Mouse (Mus musculus): ENCODE measurements around the gene Gper1. TPM values are rescaled to one million over a fixed set of nuclear protein-coding genes. Genes with fewer than 3 reads are reported as not detected.

Gper1 gene
- polyA plus RNA-seq, 1 experiment from 2014 or later = 5.3 TPM

DNA sequence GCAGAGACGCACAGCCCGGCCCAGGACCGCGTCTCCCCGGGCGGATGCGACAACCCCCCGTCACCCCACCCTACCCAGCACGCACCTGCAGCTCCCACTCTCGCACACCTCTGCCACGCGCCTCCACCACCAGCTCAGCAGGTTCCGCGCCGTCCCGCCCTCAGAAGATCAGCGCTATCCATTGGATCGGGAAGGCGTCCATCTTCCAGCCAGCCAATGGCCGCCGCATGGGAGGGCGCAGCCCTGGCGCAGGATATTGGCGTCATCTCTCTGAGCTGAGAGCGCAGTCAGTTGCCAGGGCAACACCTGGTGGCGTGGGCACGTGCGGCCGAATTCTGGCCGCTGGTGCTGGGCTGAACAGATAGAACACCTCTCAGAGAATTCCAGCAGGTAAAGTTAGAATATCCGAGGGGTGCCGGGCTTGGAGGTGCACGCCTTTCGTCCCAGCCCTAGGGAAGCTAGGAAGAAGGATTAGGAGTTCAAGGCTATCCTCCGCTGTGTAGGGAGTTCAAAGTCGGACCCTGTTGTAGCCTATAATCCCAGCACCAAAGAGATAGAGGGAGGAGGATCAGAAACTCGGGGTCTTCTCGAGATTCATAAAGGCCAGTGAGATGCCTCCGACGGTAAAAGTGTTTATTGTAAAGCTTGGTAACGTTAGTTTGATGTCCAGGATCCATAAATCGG, 37.6 kb downstream of the Gper1 start, which contains the start of gene 3110082I17Rik:
Gene 3110082I17Rik (minus strand): TSS at position 144 of the 684 bp plus-strand sequence.
- Histone ChIP-seq H3K36me3 (ENCODE audit: poor library complexity, severe bottlenecking) (peaks cover 1% of the 10 kb centered on the region; the same call in 1 of the 2 replicates), H3K4me1 (peaks cover 14% of the 10 kb centered on the region), H3K4me3 (peak within 1 kb of the TSS; percentile 62), H3K9me3 (replicated peaks) (no peaks in the 10 kb centered on the region), H3K9ac (peak within 1 kb of the TSS; percentile 63), H3K27me3 (no peaks in the 10 kb centered on the region), H3K27ac (no peak within 1 kb of the TSS), H3K4me2 (peak within 1 kb of the TSS; percentile 80)
- WGBS = 4% methylated on average over 41 of the region's 42 CpGs
- peak; percentile 99 for ATAC-seq

DNA sequence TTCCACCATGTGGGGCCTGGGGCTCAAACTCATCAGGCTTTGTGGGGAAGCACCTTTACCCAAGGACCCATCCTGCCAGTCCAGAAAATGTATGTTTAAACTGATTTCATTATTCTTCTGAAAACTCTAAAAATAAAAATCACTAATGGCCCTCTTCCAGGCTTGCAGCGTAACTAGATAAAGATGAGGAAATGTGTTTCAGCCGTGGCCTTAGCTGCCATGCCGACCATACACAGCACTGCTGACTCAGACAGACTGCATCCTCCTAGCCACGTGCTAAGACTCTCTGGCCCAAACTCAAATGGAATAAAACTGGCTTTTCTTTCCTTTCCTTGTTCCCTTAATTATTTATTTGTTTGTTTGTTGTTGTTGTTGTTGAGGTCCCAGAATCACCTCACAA, 41.9 kb downstream of the Gper1 start:
- Histone ChIP-seq H3K9me3 (replicated peaks) (no peaks in the 10 kb centered on the region), H3K4me2 (no peak overlapping the region), H3K9ac (no peak overlapping the region), H3K27me3 (no peaks in the 10 kb centered on the region), H3K27ac (no peak overlapping the region), H3K4me1 (peaks cover 5% of the 10 kb centered on the region), H3K36me3 (ENCODE audit: poor library complexity, severe bottlenecking) (no peaks in the 10 kb centered on the region), H3K4me3 (no peak overlapping the region)
- 76% methylated on average over 4 of the region's 4 CpGs for WGBS
- ATAC-seq = no peak

DNA sequence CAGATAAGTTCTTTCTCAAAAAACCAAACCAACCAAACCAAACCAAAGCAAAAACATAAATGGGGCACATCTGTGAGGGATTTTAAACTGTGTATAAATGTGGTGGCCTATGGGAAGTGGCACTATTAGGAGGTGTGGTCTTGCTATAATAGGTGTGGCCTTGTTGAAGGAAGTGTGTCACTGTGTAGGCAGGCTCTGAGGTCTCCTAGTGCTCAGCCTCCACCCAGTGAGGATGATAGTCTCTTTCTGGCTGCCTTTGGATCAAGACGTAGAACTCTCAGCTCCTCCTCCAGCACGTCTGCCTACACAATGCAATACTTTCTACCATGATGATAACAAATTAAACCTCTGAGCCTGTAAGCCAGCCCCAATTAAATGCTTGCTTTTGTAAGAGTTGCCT, 43.4 kb downstream of the Gper1 start:
- Histone ChIP-seq H3K4me2 (no peak overlapping the region), H3K4me1 (no peaks in the 10 kb centered on the region), H3K9me3 (replicated peaks) (no peaks in the 10 kb centered on the region), H3K36me3 (ENCODE audit: poor library complexity, severe bottlenecking) (peaks cover 7% of the 10 kb centered on the region), H3K27ac (no peak overlapping the region), H3K27me3 (no peaks in the 10 kb centered on the region), H3K4me3 (no peak overlapping the region), H3K9ac (no peak overlapping the region)
- ATAC-seq = no peak
- WGBS = 65% methylated on average over 2 of the region's 2 CpGs

DNA sequence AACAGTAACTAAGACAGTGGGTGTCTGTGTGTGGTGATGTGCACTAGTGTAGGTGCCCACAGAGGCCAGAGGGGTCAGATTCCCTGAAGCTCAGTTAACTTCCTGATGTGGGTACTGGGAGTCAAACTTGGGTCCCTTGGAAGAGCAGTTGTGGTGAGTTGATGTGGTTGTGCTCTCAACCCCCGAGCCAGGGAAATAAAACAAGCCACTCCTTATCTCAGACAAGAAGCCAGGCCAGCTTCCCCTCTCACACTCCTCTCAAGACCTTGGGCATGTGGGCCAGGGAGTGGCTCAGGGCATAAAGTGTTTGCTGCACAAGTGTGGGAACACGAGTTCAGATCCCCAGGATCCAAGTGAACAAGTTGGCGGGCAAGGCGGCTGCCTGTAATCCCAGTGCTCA, 43.9 kb downstream of the Gper1 start:
- H3K9ac ChIP-seq = no peak overlapping the region
- H3K9me3 ChIP-seq (replicated peaks) = no peaks in the 10 kb centered on the region
- H3K36me3 ChIP-seq (ENCODE audit: poor library complexity, severe bottlenecking) = peaks cover 11% of the 10 kb centered on the region
- H3K4me1 ChIP-seq = no peaks in the 10 kb centered on the region
- ATAC-seq = no peak
- no peaks in the 10 kb centered on the region for H3K27me3 ChIP-seq
- no peak overlapping the region for H3K4me2 ChIP-seq
- no peak overlapping the region for H3K27ac ChIP-seq
- WGBS = 70% methylated on average over 4 of the region's 4 CpGs
- H3K4me3 ChIP-seq = no peak overlapping the region

DNA sequence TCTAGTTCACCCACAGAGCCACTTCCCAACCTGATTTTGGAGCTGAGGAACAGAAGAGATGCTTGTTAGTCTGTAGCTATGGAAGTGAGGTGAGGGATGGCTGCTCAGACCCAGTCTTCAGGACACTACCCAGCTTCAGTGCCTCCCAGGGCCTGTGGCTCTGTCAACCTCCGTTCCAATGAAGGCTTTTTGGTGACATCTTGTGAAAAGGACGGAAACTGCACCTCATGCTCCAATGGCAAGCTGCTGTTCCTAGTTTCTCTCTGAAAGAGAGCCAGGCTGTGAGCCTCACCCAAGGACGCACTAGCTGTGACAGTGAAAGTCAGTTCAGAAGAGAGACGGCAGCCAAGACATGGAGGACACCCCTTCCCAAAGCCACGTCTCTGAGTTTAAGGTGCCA, 45.0 kb downstream of the Gper1 start:
- WGBS = 48% methylated on average over 5 of the region's 5 CpGs

DNA sequence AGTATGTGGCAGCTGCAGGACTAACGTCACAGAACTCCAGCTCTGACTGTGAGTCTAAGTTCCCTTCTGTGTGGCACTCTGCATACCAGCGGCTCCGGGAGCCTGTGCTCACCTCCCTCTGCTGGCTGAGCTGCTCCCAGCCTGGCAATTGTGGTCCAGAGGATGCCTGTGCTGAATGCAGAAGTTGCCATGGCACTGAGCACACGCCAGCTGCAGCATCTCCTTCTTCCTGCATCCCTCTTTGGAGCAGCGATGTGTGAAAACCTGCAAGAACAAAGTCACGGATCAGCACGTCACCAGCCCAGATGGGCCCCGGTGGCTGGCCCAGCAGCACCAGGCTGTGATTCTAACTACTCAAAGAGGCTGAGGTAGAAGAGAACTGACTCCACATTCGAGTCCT, 51.8 kb downstream of the Gper1 start:
- no peak overlapping the region for H3K4me2 ChIP-seq
- H3K27me3 ChIP-seq = no peaks in the 10 kb centered on the region
- no peak overlapping the region for H3K27ac ChIP-seq
- H3K9ac ChIP-seq = 0 out of 2 replicates have a peak overlapping the region, but pooled peaks have one; percentile 16
- peaks cover 90% of the 10 kb centered on the region for H3K36me3 ChIP-seq (ENCODE audit: poor library complexity, severe bottlenecking)
- 78% methylated on average over 9 of the region's 9 CpGs for WGBS
- H3K4me1 ChIP-seq = no peaks in the 10 kb centered on the region
- no peak for ATAC-seq
- H3K9me3 ChIP-seq (replicated peaks) = no peaks in the 10 kb centered on the region
- H3K4me3 ChIP-seq = no peak overlapping the region

More for the DNA sequence above, 45.0 kb downstream of the Gper1 start:
- H3K4me1 ChIP-seq = no peaks in the 10 kb centered on the region
- H3K9ac ChIP-seq = no peak overlapping the region
- ATAC-seq = no peak
- no peak overlapping the region for H3K4me2 ChIP-seq
- no peaks in the 10 kb centered on the region for H3K9me3 ChIP-seq (replicated peaks)
- H3K36me3 ChIP-seq (ENCODE audit: poor library complexity, severe bottlenecking) = peaks cover 23% of the 10 kb centered on the region
- H3K4me3 ChIP-seq = no peak overlapping the region
- H3K27ac ChIP-seq = no peak overlapping the region
- no peaks in the 10 kb centered on the region for H3K27me3 ChIP-seq

Other genes with a start within 250 kb of the Gper1 start
- gene Sun1, start 222.5 kb upstream of the Gper1 start, polyA plus RNA-seq (2015; fragmentation: Nextera tagmentation; extraction: Ambion mirVana) = 43.9 and 50.2 TPM in 2 replicates
- 122 and 137 TPM in 2 replicates for gene Get4, start 170.8 kb upstream of the Gper1 start, polyA plus RNA-seq (2015; fragmentation: Nextera tagmentation; extraction: Ambion mirVana)
- 3.8 and 7.0 TPM in 2 replicates for gene Adap1, start 97.5 kb upstream of the Gper1 start, polyA plus RNA-seq (2015; fragmentation: Nextera tagmentation; extraction: Ambion mirVana)
- 111 and 117 TPM in 2 replicates for gene Cox19, start 71.7 kb upstream of the Gper1 start, polyA plus RNA-seq (2015; fragmentation: Nextera tagmentation; extraction: Ambion mirVana)
- not detected in 2 replicates for gene Cyp2w1, start 70.5 kb upstream of the Gper1 start, polyA plus RNA-seq (2015; fragmentation: Nextera tagmentation; extraction: Ambion mirVana)
- gene Gpr146, start 45.5 kb upstream of the Gper1 start, polyA plus RNA-seq (2015; fragmentation: Nextera tagmentation; extraction: Ambion mirVana) = 0.93 and 0.97 TPM in 2 replicates
- gene C130050O18Rik, start 17.9 kb upstream of the Gper1 start, polyA plus RNA-seq (2015; fragmentation: Nextera tagmentation; extraction: Ambion mirVana) = 0.11 and 0.18 TPM in 2 replicates
- gene 3110082I17Rik, start 37.4 kb downstream of the Gper1 start, polyA plus RNA-seq (2015; fragmentation: Nextera tagmentation; extraction: Ambion mirVana) = 26.8 and 29.0 TPM in 2 replicates
- gene Zfand2a, start 61.4 kb downstream of the Gper1 start, polyA plus RNA-seq (2015; fragmentation: Nextera tagmentation; extraction: Ambion mirVana) = 8.9 and 9.5 TPM in 2 replicates
- 8.5 and 18.1 TPM in 2 replicates for gene Uncx, start 120.3 kb downstream of the Gper1 start, polyA plus RNA-seq (2015; fragmentation: Nextera tagmentation; extraction: Ambion mirVana)

Data from forebrain, embryonic 13.5 days (tissue).